Mouse (Mus musculus): ENCODE results near the gene C1qa. TPM values are rescaled to one million over a fixed set of nuclear protein-coding genes. Genes with fewer than 3 reads are reported as not detected.
A peak's percentile ranks its signal among the peaks of the same experiment; 100 is the strongest.

Gene C1qa
- total and polyA plus RNA-seq, 3 experiments = not detected

DNA sequence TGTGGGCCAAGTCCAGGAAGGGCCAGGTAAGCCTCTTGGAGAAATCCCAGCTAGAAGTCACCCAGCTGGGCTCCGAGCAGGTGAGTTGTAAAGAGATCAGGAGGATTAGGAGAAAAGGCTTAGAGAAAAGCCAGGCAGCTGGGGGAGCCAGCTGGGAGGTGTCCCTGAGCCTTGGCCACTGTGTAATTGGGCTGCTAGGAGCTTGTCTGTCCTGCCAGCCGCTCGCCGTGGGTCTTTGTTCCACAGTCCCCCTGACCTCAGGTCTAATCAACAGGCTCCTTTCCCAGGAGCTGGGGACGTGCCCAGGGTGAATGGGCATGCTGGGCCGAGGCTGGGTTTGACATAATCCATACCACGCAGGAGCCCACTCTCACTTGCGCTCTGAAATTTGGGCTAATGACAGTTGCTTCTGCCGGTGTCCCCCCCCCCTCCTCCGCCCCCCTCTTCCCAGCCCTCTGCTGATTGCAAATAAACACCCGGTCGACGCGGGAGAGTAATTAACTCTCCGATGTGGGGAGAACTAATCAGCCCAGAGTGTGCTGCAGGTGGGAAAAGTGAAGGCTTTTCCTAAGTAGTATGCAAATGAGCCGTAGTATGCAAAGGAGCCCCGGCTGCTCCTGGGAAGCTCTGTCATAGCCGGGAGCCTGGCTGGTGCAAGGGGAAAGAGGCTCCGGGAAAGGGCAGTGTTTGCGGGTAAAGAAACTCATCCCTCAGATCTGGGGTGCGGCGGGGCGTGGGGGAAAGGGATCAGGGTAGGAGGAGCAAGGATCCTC is 6.3 kb upstream of the C1qa start:
- in situ Hi-C loops (cut with MboI; ENCODE audit: low pct_ligation_motif_present, low pct_unique_long_range_greater_than_20kb, low sequenced_read_pairs) = no loop called here
- peaks cover 3% of the 10 kb centered on the region for H3K9me3 ChIP-seq (replicated peaks; ENCODE audit: low read length)
- dilution Hi-C loops (cut with MboI; ENCODE audit: extremely low pct_ligation_motif_present, extremely low pct_unique_long_range_greater_than_20kb, low sequenced_read_pairs) = no loop called here
- peaks cover 84% of the 10 kb centered on the region for H3K27me3 ChIP-seq (replicated peaks)
- H3K27ac ChIP-seq (ENCODE audit: insufficient read depth, low read depth) = no peak overlapping the region
- H3K9ac ChIP-seq (ENCODE audit: insufficient read depth, low read depth) = no peak overlapping the region
- no peak overlapping the region for H3K4me3 ChIP-seq (replicated peaks in 1 of 3; ENCODE audit: low read depth in 2 of 3, low read length in 2 of 3, poor library complexity in 1 of 3)
- H3K36me3 ChIP-seq (replicated peaks in 1 of 2; ENCODE audit: control insufficient read depth in 1 of 2, insufficient read depth in 1 of 2, low read length in 1 of 2) = no peaks in the 10 kb centered on the region
- DNase-seq (ENCODE audit: extremely low read depth) = no peak
- H3K79me2 ChIP-seq (replicated peaks; ENCODE audit: control insufficient read depth, extremely low read depth, insufficient read depth, poor library complexity, severe bottlenecking) = no peaks in the 10 kb centered on the region
- TF ChIP-seq USF1 (IDR thresholded peaks at IDR 0.05; ENCODE audit: low read depth, low read length) (no peak), RAD21 (IDR thresholded peaks at IDR 0.05; ENCODE audit: low read depth, low read length) (no peak), RCOR1 (conservative IDR thresholded peaks at IDR 0.05; ENCODE audit: low read depth, low read length) (no peak), ZNF384 (IDR thresholded peaks at IDR 0.05; ENCODE audit: low read depth, low read length) (no peak), POLR2AphosphoS2 (IDR thresholded peaks at IDR 0.05; ENCODE audit: low read depth, low read length) (no peak), CHD2 (IDR thresholded peaks at IDR 0.05; ENCODE audit: low read length) (no peak), CTCF (conservative IDR thresholded peaks at IDR 0.05 in 1 of 2, IDR thresholded peaks at IDR 0.05 in 1 of 2; ENCODE audit: low read depth in 2 of 2, low read length in 2 of 2) (no peak), MAX (IDR thresholded peaks at IDR 0.05; ENCODE audit: low read length) (no peak)
- H3K4me1 ChIP-seq (ENCODE audit: control insufficient read depth in 1 of 2, insufficient read depth in 2 of 2) = no peaks in the 10 kb centered on the region
- H3K4me2 ChIP-seq (ENCODE audit: insufficient read depth, low read depth, poor library complexity, severe bottlenecking) = no peak overlapping the region

DNA sequence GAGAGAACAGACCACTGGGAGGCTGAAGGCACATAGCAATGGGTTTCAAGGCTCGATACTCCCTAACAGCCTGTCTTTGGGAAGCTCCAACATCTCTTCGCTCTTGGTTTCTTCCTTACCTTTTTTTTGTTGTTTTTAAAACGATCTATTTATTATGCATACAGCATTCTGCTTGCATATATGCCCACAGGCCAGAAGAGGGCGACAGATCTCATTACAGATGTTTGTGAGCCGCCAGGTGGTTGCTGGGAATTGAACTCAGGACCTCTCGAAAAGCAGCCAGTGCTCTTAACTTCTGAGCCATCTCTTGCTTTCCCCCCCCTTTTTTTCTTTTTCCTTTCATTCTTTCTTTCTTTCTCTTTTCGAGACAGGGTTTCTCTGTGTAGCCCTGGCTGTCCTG is 551 bp upstream of the C1qa start:
- H3K79me2 ChIP-seq (replicated peaks; ENCODE audit: control insufficient read depth, extremely low read depth, insufficient read depth, poor library complexity, severe bottlenecking) = no peaks in the 10 kb centered on the region
- dilution Hi-C loops (cut with MboI; ENCODE audit: extremely low pct_ligation_motif_present, extremely low pct_unique_long_range_greater_than_20kb, low sequenced_read_pairs) (no loop called here), in situ Hi-C loops (cut with MboI; ENCODE audit: low pct_ligation_motif_present, low pct_unique_long_range_greater_than_20kb, low sequenced_read_pairs) (loop anchor here (5.0 to 10.0 kb wide), 2 partner anchors 83 to 386 kb away; no protein-coding TSS in a partner anchor)
- no peaks in the 10 kb centered on the region for H3K4me1 ChIP-seq (ENCODE audit: control insufficient read depth in 1 of 2, insufficient read depth in 2 of 2)
- no peak overlapping the region for H3K27ac ChIP-seq (ENCODE audit: insufficient read depth, low read depth)
- TF ChIP-seq CHD1 (IDR thresholded peaks at IDR 0.05; ENCODE audit: low read depth, low read length) = no peak
- TF ChIP-seq ZNF384 (IDR thresholded peaks at IDR 0.05; ENCODE audit: low read depth, low read length) = no peak
- TF ChIP-seq SMC3 (IDR thresholded peaks at IDR 0.05; ENCODE audit: low read depth, low read length) = peak; percentile 40
- peak; percentile 21 to 64; a peak in 2 of 4 replicates for TF ChIP-seq CTCF (conservative IDR thresholded peaks at IDR 0.05 in 1 of 2, IDR thresholded peaks at IDR 0.05 in 1 of 2; ENCODE audit: low read depth in 2 of 2, low read length in 2 of 2)
- TF ChIP-seq POLR2A (IDR thresholded peaks at IDR 0.05; ENCODE audit: low read depth, low read length) = no peak
- no peak for TF ChIP-seq NRF1 (IDR thresholded peaks at IDR 0.05; ENCODE audit: low read depth, low read length)
- no peak for TF ChIP-seq E2F4 (IDR thresholded peaks at IDR 0.05; ENCODE audit: insufficient replicate concordance, low read depth, low read length)
- TF ChIP-seq SIN3A (IDR thresholded peaks at IDR 0.05; ENCODE audit: low read length) = no peak
- no peak; the same call in 1 of the 2 replicates for TF ChIP-seq RAD21 (IDR thresholded peaks at IDR 0.05; ENCODE audit: low read depth, low read length)
- no peak for TF ChIP-seq USF1 (IDR thresholded peaks at IDR 0.05; ENCODE audit: low read depth, low read length)
- TF ChIP-seq CHD2 (IDR thresholded peaks at IDR 0.05; ENCODE audit: low read length) = no peak
- no peaks in the 10 kb centered on the region for H3K9me3 ChIP-seq (replicated peaks; ENCODE audit: low read length)
- H3K4me3 ChIP-seq (replicated peaks in 1 of 3; ENCODE audit: low read depth in 2 of 3, low read length in 2 of 3, poor library complexity in 1 of 3) = no peak overlapping the region
- H3K36me3 ChIP-seq (replicated peaks in 1 of 2; ENCODE audit: control insufficient read depth in 1 of 2, insufficient read depth in 1 of 2, low read length in 1 of 2) = no peaks in the 10 kb centered on the region
- no peak overlapping the region for H3K4me2 ChIP-seq (ENCODE audit: insufficient read depth, low read depth, poor library complexity, severe bottlenecking)
- DNase-seq (ENCODE audit: extremely low read depth) = no peak
- H3K27me3 ChIP-seq (replicated peaks) = peaks cover 85% of the 10 kb centered on the region
- H3K9ac ChIP-seq (ENCODE audit: insufficient read depth, low read depth) = no peak overlapping the region
